Comparison of ENCODE assay signal across 8 mouse cellular contexts in genomic region chr4:102439401-102440118, GRCm38 (mm10).
DNase-seq lines count a peak whose midpoint lies in the region; ATAC-seq and TF ChIP-seq lines count a peak whose summit lies in the region.

No protein-coding gene starts in this region.

- H3K4me1 ChIP-seq in hindbrain, postnatal 0 days (ENCODE audit: insufficient read depth, low read length) = no peaks in the 10 kb centered on the region; the same call in 1 of the 2 replicates
- H3K4me1 ChIP-seq in hindbrain, embryonic 12.5 days = 0 out of 2 replicates have a peak, but pooled peaks cover 4% of the 10 kb centered on the region
- peaks cover 3% of the 10 kb centered on the region; the same call in 1 of the 2 replicates for H3K4me1 ChIP-seq in neural tube, embryonic 15.5 days

- intact Hi-C loops in heart, postnatal 10 days (cut with DNase I) = loop anchor here (5.0 kb wide), 1 partner anchor 43 kb away; no protein-coding TSS in a partner anchor

- 55% methylated on average over 5 of the region's 5 CpGs for WGBS in hindbrain, postnatal 0 days
- WGBS in hindbrain, embryonic 12.5 days = 63% methylated on average over 5 of the region's 5 CpGs
- WGBS in neural tube, embryonic 15.5 days = 63% methylated on average over 5 of the region's 5 CpGs

- H3K27me3 ChIP-seq in hindbrain, postnatal 0 days (ENCODE audit: insufficient read depth, low read length) = no peaks in the 10 kb centered on the region
- H3K27me3 ChIP-seq in hindbrain, embryonic 12.5 days = no peaks in the 10 kb centered on the region
- no peaks in the 10 kb centered on the region for H3K27me3 ChIP-seq in neural tube, embryonic 15.5 days (replicated peaks)

- no peak overlapping the region for H3K9ac ChIP-seq in hindbrain, postnatal 0 days (replicated peaks; ENCODE audit: low read length)
- no peak overlapping the region for H3K9ac ChIP-seq in hindbrain, embryonic 12.5 days
- no peak overlapping the region for H3K9ac ChIP-seq in neural tube, embryonic 15.5 days (replicated peaks)

- H3K4me3 ChIP-seq in hindbrain, postnatal 0 days (ENCODE audit: low read length) = no peak overlapping the region
- no peak overlapping the region for H3K4me3 ChIP-seq in hindbrain, embryonic 12.5 days
- H3K4me3 ChIP-seq in neural tube, embryonic 15.5 days (replicated peaks) = no peak overlapping the region

- DNase-seq in hindbrain, postnatal 0 days (ENCODE audit: low spot score) = peak; percentile 33
- peak; percentile 2 for DNase-seq in 3T3-L1 (ENCODE audit: low read depth, low spot score)
- peak; percentile 54 to 59 for DNase-seq in cerebellum, postnatal 10 days
- peak; percentile 49 to 68 for DNase-seq in heart, postnatal 10 days
- DNase-seq in urinary bladder, adult 18-20 months (ENCODE audit: low spot score in 2 of 2) = no peak
- DNase-seq in spleen, postnatal 14 days (ENCODE audit: low spot score in 2 of 2) = no peak

- no peaks in the 10 kb centered on the region for H3K9me3 ChIP-seq in hindbrain, postnatal 0 days (ENCODE audit: low read length)
- no peaks in the 10 kb centered on the region for H3K9me3 ChIP-seq in hindbrain, embryonic 12.5 days (replicated peaks)
- no peaks in the 10 kb centered on the region for H3K9me3 ChIP-seq in neural tube, embryonic 15.5 days (replicated peaks)

- no peak for TF ChIP-seq CTCF in hindbrain, postnatal 0 days (IDR thresholded peaks at IDR 0.05; ENCODE audit: low read depth)

- no peak overlapping the region for H3K4me2 ChIP-seq in hindbrain, postnatal 0 days (ENCODE audit: low read depth, low read length)
- H3K4me2 ChIP-seq in hindbrain, embryonic 12.5 days (replicated peaks) = no peak overlapping the region
- H3K4me2 ChIP-seq in neural tube, embryonic 15.5 days = no peak overlapping the region

- no peaks in the 10 kb centered on the region for H3K36me3 ChIP-seq in hindbrain, postnatal 0 days (ENCODE audit: insufficient read depth, low read length)
- H3K36me3 ChIP-seq in hindbrain, embryonic 12.5 days = no peaks in the 10 kb centered on the region
- H3K36me3 ChIP-seq in neural tube, embryonic 15.5 days = no peaks in the 10 kb centered on the region

- H3K27ac ChIP-seq in hindbrain, postnatal 0 days = no peak overlapping the region
- no peak overlapping the region for H3K27ac ChIP-seq in hindbrain, embryonic 12.5 days
- peak overlapping the region; percentile 56 for H3K27ac ChIP-seq in neural tube, embryonic 15.5 days (replicated peaks)

- no peak for ATAC-seq in hindbrain, postnatal 0 days
- ATAC-seq in hindbrain, embryonic 12.5 days (ENCODE audit: low FRiP score) = no peak
- ATAC-seq in neural tube, embryonic 15.5 days (ENCODE audit: low FRiP score) = no peak

Comparison
In these comparisons a context has a peak if more than half of its experiments do, and no peak if none do; other contexts are left out.
1. DNase-seq: peak in hindbrain, postnatal 0 days (single experiment), 3T3-L1 (single experiment), cerebellum, postnatal 10 days (2 of 2) and heart, postnatal 10 days (2 of 2); none in urinary bladder, adult 18-20 months (0 of 2) and spleen, postnatal 14 days (0 of 2).